Mouse (Mus musculus): ENCODE results near the gene Ltc4s. TPM values are rescaled to one million over a fixed set of nuclear protein-coding genes. Genes with fewer than 3 reads are reported as not detected.
A peak's percentile ranks its signal among the peaks of the same experiment; 100 is the strongest.

Ltc4s gene
- 1.1 and 2.9 TPM in 2 replicates for polyA plus RNA-seq (2015; fragmentation: Nextera tagmentation; extraction: Ambion mirVana)

GRCm38 (mm10) chr11:50238324-50238723, at the start of gene Ltc4s:
Gene Ltc4s, minus strand, starts transcription at chr11:50238616.
- Histone ChIP-seq H3K27ac (replicated peaks) (0 out of 2 replicates have a peak within 1 kb of the TSS, but pooled peaks have one; percentile 15), H3K4me2 (peak within 1 kb of the TSS; percentile 95), H3K27me3 (replicated peaks) (peaks cover 47% of the 10 kb centered on the region), H3K4me1 (peaks cover 27% of the 10 kb centered on the region), H3K36me3 (peaks cover 19% of the 10 kb centered on the region), H3K4me3 (peak within 1 kb of the TSS; percentile 69), H3K9ac (peak within 1 kb of the TSS; percentile 79; the same call in 1 of the 2 replicates), H3K9me3 (no peaks in the 10 kb centered on the region)
- 24% methylated on average over 10 of the region's 10 CpGs for WGBS
- no peak for ATAC-seq (ENCODE audit: extremely low read depth, insufficient number of reproducible peaks, low FRiP score, low TSS enrichment)

- ATAC-seq (ENCODE audit: extremely low read depth, insufficient number of reproducible peaks, low FRiP score, low TSS enrichment): no peak
- Histone ChIP-seq H3K27ac (replicated peaks) (no peak overlapping the region), H3K9me3 (no peaks in the 10 kb centered on the region), H3K36me3 (peaks cover 44% of the 10 kb centered on the region), H3K27me3 (replicated peaks) (no peaks in the 10 kb centered on the region), H3K4me3 (no peak overlapping the region), H3K4me1 (peaks cover 32% of the 10 kb centered on the region), H3K4me2 (no peak overlapping the region), H3K9ac (no peak overlapping the region)
- 88% methylated on average over 1 of the region's 1 CpGs for WGBS
Observed at GRCm38 (mm10) chr11:50286428-50286827, 48.0 kb upstream of the Ltc4s start.

DNA sequence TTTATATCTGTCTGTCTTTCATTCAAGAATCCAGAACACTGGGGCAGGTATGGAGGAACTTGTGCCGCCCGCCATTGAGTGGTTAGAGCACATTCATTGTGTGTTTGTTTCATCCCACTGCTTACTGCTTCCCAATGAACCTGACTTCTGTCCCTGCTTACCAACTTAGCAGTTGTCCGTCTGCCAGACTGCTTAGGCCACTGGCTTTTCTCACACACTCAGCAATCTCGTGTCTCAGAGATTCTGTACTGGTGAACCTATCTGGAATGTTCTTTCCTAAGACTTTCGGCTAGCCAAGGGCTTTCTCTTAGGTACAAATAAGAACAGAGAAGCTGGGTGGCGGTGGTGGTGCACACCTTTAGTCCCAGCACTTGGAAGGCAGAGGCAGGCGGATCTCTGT, 47.3 kb upstream of the Ltc4s start:
- no peak overlapping the region for H3K9ac ChIP-seq
- no peak for ATAC-seq (ENCODE audit: extremely low read depth, insufficient number of reproducible peaks, low FRiP score, low TSS enrichment)
- no peak overlapping the region for H3K4me3 ChIP-seq
- no peaks in the 10 kb centered on the region for H3K9me3 ChIP-seq
- H3K4me1 ChIP-seq: peaks cover 32% of the 10 kb centered on the region
- no peak overlapping the region for H3K27ac ChIP-seq (replicated peaks)
- H3K4me2 ChIP-seq: no peak overlapping the region
- WGBS: 86% methylated on average over 7 of the region's 7 CpGs
- H3K36me3 ChIP-seq: peaks cover 51% of the 10 kb centered on the region
- no peaks in the 10 kb centered on the region for H3K27me3 ChIP-seq (replicated peaks)

DNA sequence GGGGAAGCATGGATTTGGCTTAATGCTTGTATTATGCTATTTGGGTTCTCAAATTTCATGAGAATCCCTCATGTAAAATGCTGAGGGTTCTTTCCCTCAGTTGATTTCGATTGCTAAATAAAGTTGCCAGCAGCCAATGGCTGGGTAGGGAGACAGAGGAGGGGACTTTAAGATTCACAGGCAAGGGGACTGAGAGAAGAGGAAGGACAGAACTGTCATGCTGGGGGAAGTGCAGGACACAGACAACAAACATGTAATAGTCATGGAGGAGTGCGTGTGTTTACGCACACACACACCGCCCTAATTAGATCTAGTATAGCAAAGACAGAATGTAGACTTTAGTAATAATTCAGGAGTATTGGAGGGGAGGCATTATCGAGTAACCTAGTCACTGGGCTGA, 46.8 kb upstream of the Ltc4s start:
- Histone ChIP-seq H3K27ac (replicated peaks) (no peak overlapping the region), H3K36me3 (peaks cover 54% of the 10 kb centered on the region), H3K9ac (no peak overlapping the region), H3K4me3 (no peak overlapping the region), H3K4me2 (no peak overlapping the region), H3K27me3 (replicated peaks) (no peaks in the 10 kb centered on the region), H3K4me1 (peaks cover 28% of the 10 kb centered on the region), H3K9me3 (no peaks in the 10 kb centered on the region)
- WGBS: 93% methylated on average over 5 of the region's 5 CpGs
- no peak for ATAC-seq (ENCODE audit: extremely low read depth, insufficient number of reproducible peaks, low FRiP score, low TSS enrichment)

DNA sequence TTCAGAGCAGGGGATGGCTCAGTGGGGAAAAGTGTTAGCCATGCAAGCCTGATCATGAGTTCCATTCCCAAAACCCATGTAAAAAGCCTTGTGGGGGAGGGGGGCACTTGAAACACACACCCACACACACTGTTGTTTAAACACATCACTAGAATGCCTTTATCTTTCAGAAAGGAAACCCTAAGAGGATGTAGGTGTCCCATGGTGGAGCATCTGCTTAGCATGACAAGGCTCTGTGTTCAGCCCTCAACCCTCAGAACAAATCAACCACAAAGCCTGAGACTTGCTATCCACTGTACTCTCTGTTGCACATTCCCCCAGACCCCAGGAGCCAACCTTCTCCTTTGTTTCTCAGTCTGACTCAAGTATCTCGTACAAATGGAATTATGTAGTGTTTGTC, 41.6 kb upstream of the Ltc4s start:
- WGBS: 67% methylated on average over 1 of the region's 1 CpGs
- H3K36me3 ChIP-seq: peaks cover 28% of the 10 kb centered on the region
- H3K27ac ChIP-seq (replicated peaks): no peak overlapping the region
- H3K4me1 ChIP-seq: peaks cover 29% of the 10 kb centered on the region
- no peak overlapping the region for H3K9ac ChIP-seq
- H3K4me3 ChIP-seq: no peak overlapping the region
- no peak overlapping the region for H3K4me2 ChIP-seq
- ATAC-seq (ENCODE audit: extremely low read depth, insufficient number of reproducible peaks, low FRiP score, low TSS enrichment): no peak
- no peaks in the 10 kb centered on the region for H3K27me3 ChIP-seq (replicated peaks)
- no peaks in the 10 kb centered on the region for H3K9me3 ChIP-seq

- H3K9me3 ChIP-seq: no peaks in the 10 kb centered on the region
- 85% methylated on average over 4 of the region's 4 CpGs for WGBS
- peaks cover 28% of the 10 kb centered on the region for H3K36me3 ChIP-seq
Observed at GRCm38 (mm10) chr11:50279005-50279404, 40.6 kb upstream of the Ltc4s start.

DNA sequence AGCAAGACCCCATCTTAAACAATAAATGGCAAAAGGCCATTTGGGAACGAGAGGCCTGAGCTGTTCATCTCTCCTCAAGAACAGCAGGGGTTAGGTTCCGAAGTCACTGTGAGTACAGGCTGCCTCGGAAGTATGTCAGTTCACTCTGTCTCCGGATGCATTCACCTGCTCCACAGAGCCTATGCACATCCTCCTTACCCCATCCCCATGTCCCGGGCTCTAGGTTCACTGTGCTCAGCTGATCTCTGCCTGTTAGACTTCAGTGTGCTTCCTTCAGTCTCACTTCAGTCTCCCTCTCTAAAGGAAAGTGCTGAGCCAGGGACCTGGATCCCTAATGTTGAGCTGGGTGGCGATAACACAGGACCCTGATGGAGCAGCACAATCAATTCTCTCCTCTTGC, 39.3 kb upstream of the Ltc4s start:
- 92% methylated on average over 6 of the region's 6 CpGs for WGBS
- H3K27ac ChIP-seq (replicated peaks): no peak overlapping the region

More at GRCm38 (mm10) chr11:50279005-50279404, 40.6 kb upstream of the Ltc4s start:
- no peak overlapping the region for H3K4me3 ChIP-seq
- peaks cover 39% of the 10 kb centered on the region for H3K4me1 ChIP-seq
- no peak overlapping the region for H3K27ac ChIP-seq (replicated peaks)
- no peak overlapping the region for H3K4me2 ChIP-seq
- no peak overlapping the region for H3K9ac ChIP-seq
- no peak for ATAC-seq (ENCODE audit: extremely low read depth, insufficient number of reproducible peaks, low FRiP score, low TSS enrichment)
- H3K27me3 ChIP-seq (replicated peaks): no peaks in the 10 kb centered on the region

DNA sequence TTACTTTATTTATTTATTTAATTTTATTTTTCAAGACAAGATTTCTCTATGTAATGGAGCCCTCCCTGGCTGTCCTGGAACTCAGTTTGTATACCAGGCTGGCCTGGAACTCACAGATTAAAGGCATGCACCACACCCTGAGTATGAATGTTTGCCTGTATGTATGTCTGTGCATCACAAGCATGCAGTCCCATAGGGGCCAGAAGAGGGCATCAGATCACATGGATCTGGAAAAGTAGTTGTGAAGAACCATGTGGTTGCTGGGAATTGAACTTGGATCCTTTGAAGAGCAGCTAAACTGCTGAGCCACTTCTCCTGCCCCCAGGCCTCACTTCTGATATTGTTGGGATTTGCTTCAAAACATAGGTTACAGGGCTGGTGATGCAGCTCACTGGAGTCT, 38.6 kb upstream of the Ltc4s start:
- no peak overlapping the region for H3K9ac ChIP-seq
- H3K4me3 ChIP-seq: no peak overlapping the region
- peaks cover 23% of the 10 kb centered on the region for H3K36me3 ChIP-seq
- H3K27ac ChIP-seq (replicated peaks): no peak overlapping the region
- H3K27me3 ChIP-seq (replicated peaks): no peaks in the 10 kb centered on the region
- H3K9me3 ChIP-seq: no peaks in the 10 kb centered on the region
- no peak for ATAC-seq (ENCODE audit: extremely low read depth, insufficient number of reproducible peaks, low FRiP score, low TSS enrichment)
- H3K4me1 ChIP-seq: peaks cover 54% of the 10 kb centered on the region
- no peak overlapping the region for H3K4me2 ChIP-seq

More for the DNA sequence above, 39.3 kb upstream of the Ltc4s start:
- Histone ChIP-seq H3K9me3 (no peaks in the 10 kb centered on the region), H3K4me1 (peaks cover 49% of the 10 kb centered on the region), H3K4me3 (no peak overlapping the region), H3K4me2 (no peak overlapping the region), H3K36me3 (peaks cover 23% of the 10 kb centered on the region), H3K27me3 (replicated peaks) (no peaks in the 10 kb centered on the region), H3K9ac (no peak overlapping the region)
- ATAC-seq (ENCODE audit: extremely low read depth, insufficient number of reproducible peaks, low FRiP score, low TSS enrichment): no peak

DNA sequence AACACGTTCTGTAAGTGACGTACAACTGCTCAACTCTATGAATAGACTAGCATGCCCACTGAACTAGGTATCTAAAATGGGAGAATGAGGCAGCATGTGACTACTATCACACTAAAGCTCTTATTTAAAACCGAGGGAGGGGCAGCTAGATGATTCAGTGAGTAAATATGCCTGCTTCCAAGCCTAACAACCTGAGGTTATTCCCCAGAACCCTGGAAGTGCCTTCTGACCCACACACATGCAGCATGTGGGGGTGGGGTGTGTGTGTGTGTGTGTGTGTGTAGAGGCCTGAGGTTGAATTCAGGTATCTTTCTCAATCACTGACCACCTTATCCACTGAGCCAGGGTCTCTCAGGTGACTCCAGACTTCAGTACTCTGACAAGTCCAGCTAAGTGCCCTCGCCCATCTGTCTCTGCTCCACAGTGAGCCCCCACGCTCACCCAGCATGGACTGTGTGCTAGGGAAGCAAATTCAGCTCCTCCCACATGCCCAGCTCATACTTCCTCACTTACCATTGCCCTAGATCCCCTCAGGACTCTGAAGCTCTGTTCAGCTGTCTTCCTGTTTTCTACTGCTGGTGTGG, 37.2 kb upstream of the Ltc4s start:
- peak overlapping the region; percentile 58 for H3K9ac ChIP-seq
- no peaks in the 10 kb centered on the region for H3K9me3 ChIP-seq
- no peak overlapping the region for H3K4me3 ChIP-seq
- H3K4me1 ChIP-seq: peaks cover 68% of the 10 kb centered on the region
- ATAC-seq (ENCODE audit: extremely low read depth, insufficient number of reproducible peaks, low FRiP score, low TSS enrichment): peak; percentile 23; the same call in 1 of the 2 replicates
- H3K27me3 ChIP-seq (replicated peaks): no peaks in the 10 kb centered on the region
- WGBS: 31% methylated on average over 5 of the region's 5 CpGs
- peaks cover 15% of the 10 kb centered on the region for H3K36me3 ChIP-seq
- H3K4me2 ChIP-seq: peak overlapping the region; percentile 49
- H3K27ac ChIP-seq (replicated peaks): peak overlapping the region; percentile 80

- Histone ChIP-seq H3K4me1 (peaks cover 68% of the 10 kb centered on the region), H3K9ac (0 out of 2 replicates have a peak overlapping the region, but pooled peaks have one; percentile 11), H3K4me3 (no peak overlapping the region), H3K27ac (replicated peaks) (peak overlapping the region; percentile 80), H3K27me3 (replicated peaks) (no peaks in the 10 kb centered on the region), H3K4me2 (peak overlapping the region; percentile 49), H3K36me3 (peaks cover 13% of the 10 kb centered on the region), H3K9me3 (no peaks in the 10 kb centered on the region)
- ATAC-seq (ENCODE audit: extremely low read depth, insufficient number of reproducible peaks, low FRiP score, low TSS enrichment): no peak
- WGBS: 40% methylated on average over 2 of the region's 2 CpGs
Observed at GRCm38 (mm10) chr11:50275077-50275476, 36.7 kb upstream of the Ltc4s start.

GRCm38 (mm10) chr11:50272819-50273218, 34.4 kb upstream of the Ltc4s start:
- no peak for ATAC-seq (ENCODE audit: extremely low read depth, insufficient number of reproducible peaks, low FRiP score, low TSS enrichment)
- Histone ChIP-seq H3K9me3 (no peaks in the 10 kb centered on the region), H3K4me3 (no peak overlapping the region), H3K27me3 (replicated peaks) (no peaks in the 10 kb centered on the region), H3K9ac (no peak overlapping the region), H3K4me1 (peaks cover 60% of the 10 kb centered on the region), H3K4me2 (no peak overlapping the region), H3K27ac (replicated peaks) (no peak overlapping the region), H3K36me3 (peaks cover 11% of the 10 kb centered on the region)
- WGBS: 80% methylated on average over 2 of the region's 2 CpGs

- Histone ChIP-seq H3K36me3 (peaks cover 22% of the 10 kb centered on the region), H3K4me3 (no peak overlapping the region), H3K9ac (no peak overlapping the region), H3K27me3 (replicated peaks) (no peaks in the 10 kb centered on the region), H3K4me1 (peaks cover 38% of the 10 kb centered on the region), H3K9me3 (no peaks in the 10 kb centered on the region), H3K27ac (replicated peaks) (no peak overlapping the region), H3K4me2 (no peak overlapping the region)
- ATAC-seq (ENCODE audit: extremely low read depth, insufficient number of reproducible peaks, low FRiP score, low TSS enrichment): no peak
- WGBS: 68% methylated on average over 1 of the region's 1 CpGs
Observed at GRCm38 (mm10) chr11:50269885-50270284, 31.5 kb upstream of the Ltc4s start.

Measured in heart, embryonic 13.5 days (tissue).